Mouse (Mus musculus): ENCODE measurements around the gene Tmx1.

The Tmx1 gene

GRCm38 (mm10) chr12:70452726-70453645 is at the start of gene Tmx1:
TSS of gene Tmx1 (plus strand) at chr12:70453095.
- peak; percentile 98 to 99 for DNase-seq (ENCODE audit: low spot score in 2 of 2)

GRCm38 (mm10) chr12:70404327-70404726 is 48.6 kb upstream of the Tmx1 start:
- DNase-seq (ENCODE audit: low spot score in 2 of 2), result no peak

DNA sequence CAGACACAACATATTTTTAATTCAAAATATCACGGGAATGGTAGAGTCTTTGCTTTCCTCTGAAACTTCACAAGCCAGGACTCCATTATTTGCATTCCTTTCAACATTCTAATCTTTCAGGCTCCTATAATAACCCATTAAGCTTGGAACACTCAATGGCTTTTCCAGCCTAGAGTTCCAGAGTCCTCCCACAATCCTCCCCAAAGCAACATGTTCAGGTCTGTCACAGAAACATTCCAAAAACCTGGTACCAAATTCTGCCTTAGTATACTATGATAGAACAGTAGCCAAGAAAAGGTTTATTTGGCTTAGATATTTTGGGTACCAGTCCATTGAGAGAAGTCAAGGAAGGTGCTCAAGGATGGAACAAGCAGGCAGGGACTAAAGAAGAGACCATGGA is 44.5 kb upstream of the Tmx1 start:
- no peak for DNase-seq (ENCODE audit: low spot score in 2 of 2)

GRCm38 (mm10) chr12:70409600-70409999 is 43.3 kb upstream of the Tmx1 start:
- DNase-seq (ENCODE audit: low spot score in 2 of 2), result no peak

- no peak for DNase-seq (ENCODE audit: low spot score in 2 of 2)
Observed at GRCm38 (mm10) chr12:70420216-70420615, 32.7 kb upstream of the Tmx1 start.

- DNase-seq (ENCODE audit: low spot score in 2 of 2), result no peak
Observed at GRCm38 (mm10) chr12:70421028-70421427, 31.9 kb upstream of the Tmx1 start.

GRCm38 (mm10) chr12:70422322-70423118 is 30.4 kb upstream of the Tmx1 start:
- no peak for DNase-seq (ENCODE audit: low spot score in 2 of 2)

DNA sequence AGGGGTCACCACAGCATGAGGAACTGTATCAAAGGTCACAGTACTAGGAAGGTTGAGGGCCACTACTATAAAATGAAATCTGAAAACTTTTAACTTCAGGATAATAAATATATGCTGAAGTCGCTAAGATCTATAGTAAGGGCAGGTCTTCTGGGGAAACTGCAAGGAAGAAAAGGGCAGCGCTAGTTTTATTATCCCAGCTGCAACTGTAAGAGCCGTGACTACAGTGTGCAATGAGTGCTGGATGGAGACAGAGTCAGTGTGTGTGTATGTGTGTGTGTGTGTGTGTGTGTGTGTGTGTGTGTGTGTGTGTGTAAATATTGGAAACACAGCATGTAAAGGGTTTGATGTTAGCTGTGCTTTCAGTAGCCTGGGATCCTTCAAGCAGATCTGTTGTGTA is 25.0 kb upstream of the Tmx1 start:
- no peak for DNase-seq (ENCODE audit: low spot score in 2 of 2)

- no peak for DNase-seq (ENCODE audit: low spot score in 2 of 2)
Observed at GRCm38 (mm10) chr12:70429637-70430036, 23.3 kb upstream of the Tmx1 start.

DNA sequence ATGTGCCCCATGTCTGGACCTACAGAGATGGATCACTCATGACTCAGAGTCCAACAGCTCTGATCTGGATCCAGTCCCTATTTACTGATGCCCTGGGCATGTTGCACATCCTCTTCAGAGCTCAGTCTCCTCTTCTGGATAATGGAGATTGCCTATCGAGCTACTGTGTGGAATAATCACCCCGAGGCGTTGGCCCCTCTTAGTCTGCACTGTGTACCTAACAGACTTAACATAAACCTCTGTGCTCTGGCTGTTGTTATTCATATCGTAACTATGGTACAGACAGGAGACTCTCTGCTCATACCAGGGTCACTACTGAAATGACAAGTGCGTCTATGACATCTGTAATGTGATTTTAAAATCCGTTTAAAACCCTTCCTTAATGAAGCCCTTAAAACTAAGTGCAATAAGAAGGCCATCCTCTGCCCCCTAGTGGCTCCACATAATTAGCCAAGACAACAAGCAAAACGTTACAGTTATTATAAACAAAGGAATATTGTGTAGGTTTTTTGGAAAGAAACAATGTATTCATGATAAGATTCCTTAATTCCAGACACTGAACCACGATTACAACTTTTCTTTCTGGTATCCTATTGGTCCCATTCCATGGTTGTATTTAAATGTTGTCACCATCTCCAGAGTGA is 22.5 kb upstream of the Tmx1 start:
- DNase-seq (ENCODE audit: low spot score in 2 of 2), result peak in 1 of 2 experiments; percentile 25

DNA sequence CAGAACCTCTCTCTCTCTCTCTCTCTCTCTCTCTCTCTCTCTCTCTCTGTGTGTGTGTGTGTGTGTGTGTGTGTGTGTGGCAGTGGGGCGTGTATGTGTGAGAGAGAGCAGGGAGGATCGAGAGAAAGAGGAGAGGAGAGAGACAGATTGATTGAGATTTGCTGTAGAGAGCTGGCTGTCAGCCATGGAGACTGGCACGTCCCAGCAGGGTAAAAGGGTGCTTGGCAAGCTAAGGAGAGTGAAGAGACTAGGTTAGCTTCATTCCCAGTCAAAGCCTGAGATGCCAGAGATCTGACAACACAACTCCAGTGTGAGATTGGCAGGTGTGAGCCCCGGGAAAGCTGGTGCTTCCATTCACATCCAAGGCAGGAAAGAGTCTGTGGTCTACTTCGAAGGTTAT is 21.5 kb upstream of the Tmx1 start:
- DNase-seq (ENCODE audit: low spot score in 2 of 2), result no peak

DNA sequence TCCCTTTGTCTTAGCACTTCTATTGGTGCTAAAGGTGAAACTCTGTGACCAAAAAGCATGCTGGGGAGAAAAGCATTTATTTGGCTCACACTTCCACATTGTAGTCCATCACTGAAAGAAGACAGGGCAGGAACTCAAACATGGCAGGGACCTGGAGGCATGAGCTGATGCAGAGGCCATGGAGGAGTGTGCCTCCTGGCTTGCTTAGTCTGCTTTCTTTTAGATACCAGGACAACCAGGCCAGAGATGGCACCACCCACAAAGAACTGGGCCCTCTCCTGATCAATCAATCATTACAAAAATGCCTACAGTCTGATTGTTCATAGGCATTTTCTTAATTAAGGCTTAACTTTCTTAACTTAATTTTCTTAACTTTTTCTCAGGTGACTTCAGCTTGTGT is 2.9 kb upstream of the Tmx1 start:
- no peak for DNase-seq (ENCODE audit: low spot score in 2 of 2)

GRCm38 (mm10) chr12:70451533-70451932 is 1.4 kb upstream of the Tmx1 start:
- peak; percentile 30 to 64 for DNase-seq (ENCODE audit: low spot score in 2 of 2)

- DNase-seq (ENCODE audit: low spot score in 2 of 2), result peak in 1 of 2 experiments; percentile 55
Observed at GRCm38 (mm10) chr12:70452143-70452542, 752 bp upstream of the Tmx1 start.

DNA sequence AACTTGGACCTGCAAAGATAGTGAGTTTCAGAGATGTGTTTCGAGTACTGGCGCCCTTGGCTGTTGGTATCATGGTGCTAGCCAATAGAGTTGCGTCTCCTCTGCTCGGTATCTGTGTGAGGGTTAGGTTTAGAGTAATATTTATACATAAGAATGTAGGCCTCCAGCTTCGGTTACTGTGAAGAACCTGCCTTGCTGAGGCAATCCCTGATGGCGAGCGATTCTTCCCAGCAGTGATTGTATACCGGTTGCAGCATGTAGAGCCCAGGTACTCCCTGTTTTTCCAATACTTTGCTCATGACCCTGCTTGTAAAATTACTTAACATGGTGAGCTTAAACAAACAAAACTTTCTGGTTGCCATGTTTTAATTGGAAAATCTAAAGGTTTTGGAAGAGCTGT is 2.3 kb downstream of the Tmx1 start:
- DNase-seq (ENCODE audit: low spot score in 2 of 2), result no peak

DNA sequence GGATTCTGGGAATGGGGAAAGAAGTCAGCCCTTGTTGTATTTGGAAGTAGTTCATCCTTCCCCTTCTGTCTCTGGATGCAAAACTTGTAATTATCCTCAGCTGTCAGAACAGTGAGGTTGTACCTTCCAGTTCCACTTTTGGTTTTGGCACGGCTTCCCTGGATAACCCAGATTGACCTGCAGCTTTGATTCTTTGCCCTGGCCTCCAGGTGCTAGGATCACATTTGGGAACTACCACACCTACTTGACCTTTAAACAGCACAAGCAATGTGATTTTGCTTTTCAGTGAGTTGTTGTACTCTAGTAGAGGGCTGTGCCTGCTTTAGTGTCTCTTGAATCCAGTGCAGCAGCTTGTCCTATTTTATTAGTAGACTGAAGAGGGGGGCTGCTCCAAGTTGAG is 6.7 kb downstream of the Tmx1 start:
- no peak for DNase-seq (ENCODE audit: low spot score in 2 of 2)

- no peak for DNase-seq (ENCODE audit: low spot score in 2 of 2)
Observed at GRCm38 (mm10) chr12:70464016-70464415, 11.1 kb downstream of the Tmx1 start.

GRCm38 (mm10) chr12:70475336-70475735 is 22.4 kb downstream of the Tmx1 start:
- DNase-seq (ENCODE audit: low spot score in 2 of 2), result no peak

DNA sequence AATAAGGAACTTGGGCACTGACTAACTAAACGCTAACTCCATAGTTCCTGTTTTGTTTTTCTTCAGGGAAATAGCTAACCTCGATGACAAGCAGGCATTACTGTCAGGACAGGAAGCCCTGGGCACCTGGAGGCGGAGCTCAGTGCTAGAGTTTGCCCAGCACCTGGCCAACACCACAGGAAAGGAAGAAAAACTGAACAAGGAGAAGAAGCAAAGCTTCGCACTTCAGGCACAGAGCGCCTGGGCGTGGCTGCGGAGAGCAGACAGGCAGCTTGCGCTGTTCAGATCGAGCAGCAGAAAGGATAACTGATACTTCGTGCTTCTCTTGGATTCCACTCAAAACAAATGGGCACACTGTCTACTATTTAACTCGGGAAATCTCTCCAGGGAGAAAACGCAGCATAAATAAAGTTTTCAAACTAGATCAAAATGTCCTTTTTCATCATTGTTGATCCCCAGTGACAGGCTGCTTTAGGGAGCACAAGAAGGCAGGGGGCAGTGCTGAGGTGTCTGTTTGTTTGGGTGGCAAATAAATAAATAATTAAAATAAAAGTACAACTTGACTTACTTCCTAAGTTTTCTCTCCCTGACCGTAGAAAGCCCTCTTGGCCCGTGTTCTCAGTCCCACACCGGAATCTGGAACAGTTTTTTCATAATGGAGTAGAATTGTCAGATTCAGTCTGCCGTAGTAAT is 24.1 kb downstream of the Tmx1 start:
- DNase-seq (ENCODE audit: low spot score in 2 of 2), result no peak

GRCm38 (mm10) chr12:70477593-70478287 is 24.8 kb downstream of the Tmx1 start:
- peak; percentile 41 to 71 for DNase-seq (ENCODE audit: low spot score in 2 of 2)

DNA sequence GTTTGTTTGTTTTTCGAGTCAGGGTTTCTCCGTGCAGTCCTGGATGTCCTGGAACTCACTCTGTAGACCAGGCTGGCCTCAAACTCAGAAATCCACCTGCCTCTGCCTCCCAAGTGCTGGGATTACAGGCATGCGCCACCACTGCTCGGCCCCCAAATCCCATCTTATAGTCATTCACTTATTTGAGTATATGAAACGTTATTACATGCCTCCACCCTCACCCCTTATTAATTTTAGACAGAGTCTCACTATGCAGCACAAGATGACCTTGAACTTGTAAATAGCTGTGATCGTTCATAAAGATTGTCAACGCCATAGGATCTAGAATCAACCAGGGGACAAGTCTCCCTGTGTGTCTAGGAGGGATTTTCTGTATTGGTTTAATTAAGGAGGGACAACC is 33.1 kb downstream of the Tmx1 start:
- DNase-seq (ENCODE audit: low spot score in 2 of 2), result peak in 1 of 2 experiments; percentile 7
